Mouse (Mus musculus) CD4-positive, CD25-positive, alpha-beta regulatory T cell, adult 4 months (primary cell): ENCODE measurements around the gene Scin. TPM values are rescaled to one million over a fixed set of nuclear protein-coding genes. Genes with fewer than 3 reads are reported as not detected.

ENCODE experiments used
- ATAC-seq: one replicate; pipeline ENCODE4 v1.8.0; 2017
- polyA plus RNA-seq, 2 experiments: library from polyadenylated mRNA; unstranded; fragments of 100-300 nt; shearing (Covaris generic); gene quantifications; one replicate each; pipeline ENCODE4 v1.2.1; 2017

Gene Scin
- polyA plus RNA-seq, 2 experiments from 2014 or later: 1.0 to 4.1 TPM

GRCm38 (mm10) chr12:40108143-40108542 lies 25.9 kb downstream of the Scin start:
- ATAC-seq: no peak

- no peak for ATAC-seq
Observed at GRCm38 (mm10) chr12:40106874-40107273, 27.2 kb downstream of the Scin start.

- ATAC-seq: no peak
Observed at GRCm38 (mm10) chr12:40104750-40105149, 29.3 kb downstream of the Scin start.

- no peak for ATAC-seq
Observed at GRCm38 (mm10) chr12:40102359-40102758, 31.7 kb downstream of the Scin start.

- no peak for ATAC-seq
Observed at GRCm38 (mm10) chr12:40099407-40099806, 34.6 kb downstream of the Scin start.

GRCm38 (mm10) chr12:40097449-40097848 lies 36.6 kb downstream of the Scin start:
- ATAC-seq: no peak

GRCm38 (mm10) chr12:40097023-40097422 lies 37.0 kb downstream of the Scin start:
- no peak for ATAC-seq

- no peak for ATAC-seq
Observed at GRCm38 (mm10) chr12:40096453-40096852, 37.6 kb downstream of the Scin start.

- peak; percentile 88 for ATAC-seq
Observed at GRCm38 (mm10) chr12:40090017-40090416, 44.0 kb downstream of the Scin start.

- ATAC-seq: no peak
Observed at GRCm38 (mm10) chr12:40085731-40086322, 48.2 kb downstream of the Scin start.

- ATAC-seq: peak; percentile 89
Observed at GRCm38 (mm10) chr12:40082453-40083238, 51.4 kb downstream of the Scin start.

- no peak for ATAC-seq
Observed at GRCm38 (mm10) chr12:40082048-40082447, 52.0 kb downstream of the Scin start.

- no peak for ATAC-seq
Observed at GRCm38 (mm10) chr12:40073660-40074059, 60.4 kb downstream of the Scin start.

GRCm38 (mm10) chr12:40047024-40047423 lies 87.0 kb downstream of the Scin start:
- ATAC-seq: no peak

- no peak for ATAC-seq
Observed at GRCm38 (mm10) chr12:40043816-40044585, 90.0 kb downstream of the Scin start.

GRCm38 (mm10) chr12:40040067-40040466 lies 94.0 kb downstream of the Scin start:
- ATAC-seq: peak; percentile 13

GRCm38 (mm10) chr12:40037876-40038463 lies 96.1 kb downstream of the Scin start, which contains the start of gene Arl4a:
TSS of gene Arl4a (minus strand) at chr12:40038025.
- peak; percentile 69 for ATAC-seq

- ATAC-seq: peak; percentile 74
Observed at GRCm38 (mm10) chr12:40037226-40037813, 96.7 kb downstream of the Scin start.

- ATAC-seq: peak; percentile 28
Observed at GRCm38 (mm10) chr12:40036666-40037065, 97.4 kb downstream of the Scin start.

- no peak for ATAC-seq
Observed at GRCm38 (mm10) chr12:40035506-40035905, 98.5 kb downstream of the Scin start.

GRCm38 (mm10) chr12:40029201-40029600 lies 104.8 kb downstream of the Scin start:
- ATAC-seq: no peak

GRCm38 (mm10) chr12:40027846-40028245 lies 106.2 kb downstream of the Scin start:
- ATAC-seq: no peak

- no peak for ATAC-seq
Observed at GRCm38 (mm10) chr12:40027444-40027843, 106.6 kb downstream of the Scin start.
